Mouse (Mus musculus) kidney, embryonic 16.5 days (tissue): ENCODE measurements around the gene Drd5. TPM values are rescaled to one million over a fixed set of nuclear protein-coding genes. Genes with fewer than 3 reads are reported as not detected.

Source experiments
- ATAC-seq: fragments of 200-750 bp; cut with Nextera tagmentation; 2 replicates; pipeline ENCODE4 v1.8.0; 2017; ENCODE audit warnings: moderate TSS enrichment; ENCODE audit not compliant: low FRiP score, low TSS enrichment
- H3K27ac ChIP-seq: fragments of 300-500 bp; sonication (generic); 2 replicates; pipeline ENCODE4 v1.5.1; 2014; ENCODE audit warnings: low read length
- H3K27me3 ChIP-seq: fragments of 300-500 bp; sonication (generic); 2 replicates; pipeline ENCODE4 v1.6.1; 2014; ENCODE audit warnings: low read length, control low read depth, mixed read lengths; ENCODE audit not compliant: insufficient read depth
- H3K36me3 ChIP-seq: fragments of 300-500 bp; sonication (generic); 2 replicates; pipeline ENCODE4 v1.6.1; 2014; ENCODE audit warnings: low read length, control low read depth, mixed read lengths; ENCODE audit not compliant: insufficient read depth
- H3K4me1 ChIP-seq: fragments of 300-500 bp; sonication (generic); 2 replicates; pipeline ENCODE4 v1.6.1; 2014; ENCODE audit warnings: low read length, control low read depth, mixed read lengths; ENCODE audit not compliant: insufficient read depth
- H3K4me2 ChIP-seq: fragments of 300-500 bp; sonication (generic); replicated peaks from 2 replicates; pipeline ENCODE4 v1.6.1; 2014; ENCODE audit warnings: low read depth, low read length
- H3K4me3 ChIP-seq: fragments of 300-500 bp; sonication (generic); 2 replicates; pipeline ENCODE4 v1.5.1; 2014; ENCODE audit warnings: mild to moderate bottlenecking, low read length
- H3K9ac ChIP-seq: fragments of 300-500 bp; sonication (generic); replicated peaks from 2 replicates; pipeline ENCODE4 v1.6.1; 2014; ENCODE audit warnings: low read length
- H3K9me3 ChIP-seq: fragments of 300-500 bp; sonication (generic); 2 replicates; pipeline ENCODE4 v1.6.1; 2016; ENCODE audit warnings: low read length, control low read depth
- WGBS: fragments of 180-500 bp; shearing (Covaris S2); extraction: QIAGEN DNeasy Blood & Tissue Kit; methylation state at CpG from one replicate; pipeline ENCODE4 v1.1.7; 2014; 5-methylcytosine and 5-hydroxymethylcytosine counted together
- polyA plus RNA-seq: library from polyadenylated mRNA; unstranded; fragments of >200 nt; fragmentation: Nextera tagmentation; extraction: Ambion mirVana; gene quantifications from 2 replicates; pipeline ENCODE4 v1.2.1, GENCODE M21; 2015

Gene Drd5
- polyA plus RNA-seq, 1 experiment from 2014 or later: not detected

DNA sequence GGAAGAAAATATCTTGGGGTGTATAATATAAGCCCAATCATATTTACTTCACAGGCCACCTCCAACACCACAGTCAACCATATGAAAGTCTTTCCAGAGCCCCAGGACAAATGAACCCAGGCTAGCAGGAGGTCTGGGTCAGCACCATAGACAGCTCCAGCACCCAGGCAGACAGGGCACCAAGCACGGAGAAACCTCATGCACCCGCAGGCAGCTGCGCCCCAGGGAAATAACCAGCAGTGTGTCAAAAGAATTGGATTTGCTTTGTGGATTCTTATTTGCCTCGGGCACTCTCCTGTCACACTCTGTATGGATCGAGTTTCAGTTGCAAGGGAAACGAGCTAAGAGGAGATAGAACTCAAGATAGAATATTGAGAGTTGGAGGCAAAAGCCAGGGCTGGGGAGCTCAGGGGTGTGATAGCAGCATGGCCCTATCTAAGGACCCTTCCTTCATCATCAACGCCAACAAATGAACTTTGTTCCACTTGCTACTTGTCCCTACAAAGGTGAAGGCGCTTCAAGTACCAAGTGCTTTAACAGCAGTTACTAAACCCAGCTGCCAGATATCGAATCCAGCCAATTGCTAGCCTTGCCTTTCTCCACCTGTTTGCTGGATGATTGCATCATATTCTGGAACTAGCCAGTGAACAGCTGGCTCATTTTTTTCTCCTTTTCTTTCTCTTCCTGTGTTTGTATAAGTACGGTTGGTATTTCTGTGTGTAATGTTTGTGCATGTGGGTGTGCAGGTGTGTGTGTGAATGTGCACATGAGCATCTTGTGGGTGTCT, 27.7 kb downstream of the Drd5 start:
- H3K9ac ChIP-seq: no peak overlapping the region
- no peaks in the 10 kb centered on the region for H3K9me3 ChIP-seq

DNA sequence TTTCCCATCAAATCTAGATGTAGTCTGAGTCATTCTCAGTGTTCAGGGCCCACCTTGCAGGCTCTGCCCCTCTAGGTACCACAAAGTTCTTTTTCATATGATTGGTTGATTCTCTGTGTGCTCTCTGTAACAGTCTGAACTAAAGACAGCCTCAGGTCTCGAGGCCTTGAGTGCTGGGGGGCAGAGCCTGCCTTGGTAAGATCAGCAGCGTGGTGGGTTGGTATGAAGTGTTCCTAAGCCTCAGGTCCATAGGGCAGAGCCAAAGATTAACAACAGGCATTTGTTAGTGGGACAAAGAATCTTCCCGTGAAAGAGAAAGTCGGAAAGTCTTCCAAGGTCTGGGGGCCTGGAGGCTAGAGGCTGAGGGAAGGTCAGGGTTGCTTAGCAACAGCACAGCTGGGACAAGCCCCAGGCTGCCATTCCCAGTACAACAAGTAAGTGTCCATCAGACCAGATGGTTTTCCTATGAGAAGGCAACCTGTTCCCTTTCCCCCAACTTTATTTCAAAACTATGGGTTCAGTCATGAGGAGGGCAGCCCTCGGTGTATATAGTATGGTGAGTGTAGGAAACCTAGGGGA, 31.3 kb downstream of the Drd5 start:
- H3K36me3 ChIP-seq: no peaks in the 10 kb centered on the region
- H3K4me3 ChIP-seq: no peak overlapping the region
- H3K4me2 ChIP-seq: no peak overlapping the region
- H3K27ac ChIP-seq: no peak overlapping the region
- ATAC-seq: no peak
- no peaks in the 10 kb centered on the region for H3K4me1 ChIP-seq
- no peak overlapping the region for H3K9ac ChIP-seq
- H3K27me3 ChIP-seq: no peaks in the 10 kb centered on the region
- H3K9me3 ChIP-seq: no peaks in the 10 kb centered on the region
- 52% methylated on average over 5 of the region's 5 CpGs for WGBS

More for the DNA sequence above, 27.7 kb downstream of the Drd5 start:
- no peaks in the 10 kb centered on the region for H3K27me3 ChIP-seq
- no peaks in the 10 kb centered on the region for H3K36me3 ChIP-seq
- H3K4me2 ChIP-seq: no peak overlapping the region
- WGBS: 32% methylated on average over 10 of the region's 10 CpGs
- H3K4me1 ChIP-seq: no peaks in the 10 kb centered on the region
- H3K4me3 ChIP-seq: no peak overlapping the region
- H3K27ac ChIP-seq: no peak overlapping the region
- no peak for ATAC-seq

DNA sequence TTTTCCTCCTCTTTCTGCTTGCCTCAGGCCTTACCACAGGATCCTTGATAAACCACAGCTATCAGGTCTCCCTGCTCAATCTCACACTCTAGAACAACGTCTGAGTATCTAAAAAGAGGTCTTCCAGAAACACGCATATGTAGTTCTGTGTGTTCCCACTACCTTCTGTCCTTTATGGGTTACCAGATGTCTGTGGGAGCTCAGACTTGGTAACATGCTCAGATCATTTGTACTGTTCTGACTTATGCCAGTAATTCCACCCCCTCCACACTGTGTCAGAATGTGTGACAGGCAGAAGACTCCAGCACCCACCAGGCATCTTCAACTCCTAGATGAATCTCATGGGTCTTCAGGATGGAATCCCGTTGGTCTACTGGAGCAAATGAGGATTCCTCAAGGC, 37.8 kb downstream of the Drd5 start:
- 81% methylated on average over 3 of the region's 3 CpGs for WGBS
- H3K4me3 ChIP-seq: no peak overlapping the region
- H3K36me3 ChIP-seq: no peaks in the 10 kb centered on the region
- no peak overlapping the region for H3K4me2 ChIP-seq
- H3K4me1 ChIP-seq: no peaks in the 10 kb centered on the region
- no peak for ATAC-seq
- no peak overlapping the region for H3K27ac ChIP-seq
- H3K9ac ChIP-seq: no peak overlapping the region
- no peaks in the 10 kb centered on the region for H3K27me3 ChIP-seq
- H3K9me3 ChIP-seq: no peaks in the 10 kb centered on the region

DNA sequence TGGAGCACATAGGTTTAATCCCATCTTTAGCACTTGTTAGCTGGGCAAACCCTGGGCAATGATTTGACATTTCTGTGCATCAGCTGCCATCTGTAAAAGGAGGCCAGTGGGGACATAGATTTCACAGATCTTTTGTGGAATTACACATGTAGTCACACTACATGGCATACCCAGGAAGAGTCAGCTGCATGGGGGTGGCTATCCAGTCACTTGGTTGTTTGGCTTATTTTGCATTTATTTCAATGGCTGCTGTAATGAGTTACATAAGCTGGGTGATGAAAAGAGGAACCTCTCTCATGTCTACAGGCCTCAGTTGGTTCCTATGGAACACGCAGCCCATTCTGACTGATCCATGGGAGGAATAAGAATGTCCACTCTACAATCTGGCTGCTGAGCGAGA, 40.5 kb downstream of the Drd5 start:
- no peak overlapping the region for H3K27ac ChIP-seq
- no peak for ATAC-seq
- H3K4me2 ChIP-seq: no peak overlapping the region
- 80% methylated on average over 2 of the region's 2 CpGs for WGBS
- no peak overlapping the region for H3K9ac ChIP-seq
- no peaks in the 10 kb centered on the region for H3K27me3 ChIP-seq
- H3K9me3 ChIP-seq: no peaks in the 10 kb centered on the region
- no peaks in the 10 kb centered on the region for H3K4me1 ChIP-seq
- no peak overlapping the region for H3K4me3 ChIP-seq
- no peaks in the 10 kb centered on the region for H3K36me3 ChIP-seq

DNA sequence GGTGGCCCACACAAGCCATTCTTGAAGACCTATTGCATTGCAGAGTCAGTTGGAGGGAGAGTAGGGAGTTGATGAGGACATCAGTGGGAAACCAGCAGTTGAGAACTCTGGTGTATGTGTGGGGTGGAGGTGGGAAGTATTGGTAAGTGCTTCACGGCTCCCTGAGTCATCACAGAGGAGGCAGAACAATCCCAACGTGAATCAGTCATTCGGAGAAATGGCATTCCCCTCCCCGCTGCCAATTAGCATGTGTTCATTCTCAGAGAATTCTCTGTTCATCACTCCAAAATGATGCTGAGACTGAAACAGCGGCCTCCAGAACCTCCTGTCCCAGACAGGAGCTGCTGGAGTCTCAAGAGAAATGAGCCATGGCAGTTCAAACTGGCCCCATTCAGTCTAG, 45.2 kb downstream of the Drd5 start:
- WGBS: 79% methylated on average over 5 of the region's 5 CpGs
- no peaks in the 10 kb centered on the region for H3K36me3 ChIP-seq
- H3K4me2 ChIP-seq: no peak overlapping the region
- H3K27ac ChIP-seq: no peak overlapping the region
- peaks cover 18% of the 10 kb centered on the region for H3K4me1 ChIP-seq
- H3K4me3 ChIP-seq: no peak overlapping the region
- H3K9me3 ChIP-seq: no peaks in the 10 kb centered on the region
- H3K9ac ChIP-seq: no peak overlapping the region
- ATAC-seq: no peak
- H3K27me3 ChIP-seq: no peaks in the 10 kb centered on the region

DNA sequence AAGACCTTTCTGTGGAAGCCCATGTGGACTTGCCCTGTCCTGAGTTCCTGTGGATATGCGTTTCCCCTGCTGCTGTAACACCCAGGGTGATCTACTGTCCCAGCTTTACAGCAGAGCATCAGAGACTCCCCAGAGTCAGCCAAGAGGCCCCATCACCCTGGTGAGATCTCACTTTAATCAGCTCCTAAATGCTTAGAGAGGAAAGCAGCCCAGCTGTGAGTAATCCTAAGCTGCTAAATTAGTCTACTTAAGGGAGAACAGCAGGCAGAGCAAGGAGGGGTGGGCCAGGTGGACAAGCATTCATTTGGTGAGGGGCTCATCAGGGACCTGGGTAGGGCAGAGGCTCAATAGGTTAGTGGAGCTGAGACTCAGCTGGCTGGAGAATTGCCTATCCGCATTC, 46.4 kb downstream of the Drd5 start:
- Histone ChIP-seq H3K9ac (no peak overlapping the region), H3K4me2 (no peak overlapping the region), H3K27ac (no peak overlapping the region), H3K36me3 (no peaks in the 10 kb centered on the region), H3K4me1 (peaks cover 18% of the 10 kb centered on the region), H3K9me3 (no peaks in the 10 kb centered on the region), H3K27me3 (no peaks in the 10 kb centered on the region), H3K4me3 (no peak overlapping the region)
- ATAC-seq: no peak
- WGBS: 51% methylated on average over 2 of the region's 2 CpGs

DNA sequence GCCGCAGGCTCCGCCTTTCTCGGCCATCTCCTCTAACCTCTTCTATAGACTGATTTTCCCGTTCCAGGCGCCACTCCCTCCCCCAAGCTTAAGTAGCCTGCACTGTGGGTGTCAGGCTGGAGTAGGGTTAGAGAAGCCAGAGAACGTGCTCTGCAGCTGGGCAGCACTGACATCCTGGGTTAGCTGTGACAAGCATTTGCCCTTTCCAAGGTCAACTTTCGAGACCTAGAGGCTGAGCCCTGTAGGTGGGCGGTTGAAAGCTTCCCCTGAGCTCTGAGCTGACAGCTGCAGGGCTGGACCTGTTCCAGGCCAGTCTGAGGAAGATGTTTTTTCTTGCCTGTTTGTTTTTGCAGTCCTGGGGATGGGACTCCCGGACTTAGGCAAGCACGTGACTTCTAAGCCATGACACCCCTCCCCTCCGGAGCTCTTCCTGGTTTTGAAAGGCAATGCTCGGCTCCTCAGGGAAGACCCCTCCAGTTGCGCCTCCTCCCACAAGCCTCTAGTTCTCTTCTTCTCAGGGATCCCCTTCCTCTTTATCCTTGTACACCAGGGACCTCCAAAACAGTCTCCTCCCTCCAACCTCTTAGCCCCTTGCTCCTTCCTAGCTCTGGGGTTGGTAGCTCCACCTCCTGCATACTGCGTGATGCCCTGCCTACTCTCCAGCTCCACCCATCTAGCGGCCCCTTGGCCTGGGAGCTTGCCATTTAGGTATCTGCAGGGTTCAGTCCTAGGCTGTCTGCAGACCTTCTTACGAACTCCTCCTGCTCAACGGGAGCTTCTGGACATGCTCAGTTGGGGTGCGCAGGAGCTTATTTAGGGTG, 47.7 kb downstream of the Drd5 start:
- Histone ChIP-seq H3K4me1 (peaks cover 18% of the 10 kb centered on the region), H3K27ac (peak overlapping the region; percentile 43; the same call in 1 of the 2 replicates), H3K36me3 (no peaks in the 10 kb centered on the region), H3K9me3 (no peaks in the 10 kb centered on the region), H3K4me2 (peak overlapping the region; percentile 60), H3K27me3 (no peaks in the 10 kb centered on the region), H3K4me3 (peak overlapping the region; percentile 37), H3K9ac (peak overlapping the region; percentile 47)
- WGBS: 9% methylated on average over 18 of the region's 18 CpGs
- ATAC-seq: peak; percentile 92

DNA sequence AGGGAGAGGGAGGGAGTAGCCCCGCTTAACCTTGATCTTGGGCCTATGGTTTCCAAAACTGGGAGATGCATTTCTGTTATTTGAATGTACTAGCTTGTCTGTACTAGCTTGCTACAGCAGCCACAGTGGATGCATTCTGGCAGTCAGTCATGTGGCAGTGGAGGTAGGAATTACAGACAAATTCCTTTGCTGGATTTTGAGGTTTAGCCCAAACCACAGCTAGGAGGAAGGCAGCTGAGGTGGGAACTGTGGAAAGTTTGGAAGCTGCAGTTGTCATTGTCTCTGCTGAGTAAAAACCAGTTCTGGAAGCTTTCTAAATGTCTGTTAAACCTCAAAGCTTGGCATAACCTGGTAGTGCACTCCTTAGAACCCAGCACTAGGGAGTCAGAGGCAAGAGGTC, 52.1 kb downstream of the Drd5 start:
- Histone ChIP-seq H3K4me1 (peaks cover 10% of the 10 kb centered on the region), H3K27me3 (no peaks in the 10 kb centered on the region), H3K36me3 (no peaks in the 10 kb centered on the region), H3K9ac (no peak overlapping the region), H3K4me2 (no peak overlapping the region), H3K9me3 (no peaks in the 10 kb centered on the region), H3K27ac (no peak overlapping the region), H3K4me3 (no peak overlapping the region)
- ATAC-seq: no peak
- WGBS: 71% methylated on average over 1 of the region's 1 CpGs
